Mouse (Mus musculus) cerebellum, postnatal 4 days (tissue): ENCODE results near the gene Camta1.
A peak's percentile ranks its signal among the peaks of the same experiment; 100 is the strongest.

Experiments used
- DNase-seq, 2 experiments: peaks; one replicate each; pipeline ENCODE4 v3.0.0; 2022; ENCODE audit warnings: low spot score in 2 of 2, mixed read lengths in 1 of 2

Camta1 gene

DNA sequence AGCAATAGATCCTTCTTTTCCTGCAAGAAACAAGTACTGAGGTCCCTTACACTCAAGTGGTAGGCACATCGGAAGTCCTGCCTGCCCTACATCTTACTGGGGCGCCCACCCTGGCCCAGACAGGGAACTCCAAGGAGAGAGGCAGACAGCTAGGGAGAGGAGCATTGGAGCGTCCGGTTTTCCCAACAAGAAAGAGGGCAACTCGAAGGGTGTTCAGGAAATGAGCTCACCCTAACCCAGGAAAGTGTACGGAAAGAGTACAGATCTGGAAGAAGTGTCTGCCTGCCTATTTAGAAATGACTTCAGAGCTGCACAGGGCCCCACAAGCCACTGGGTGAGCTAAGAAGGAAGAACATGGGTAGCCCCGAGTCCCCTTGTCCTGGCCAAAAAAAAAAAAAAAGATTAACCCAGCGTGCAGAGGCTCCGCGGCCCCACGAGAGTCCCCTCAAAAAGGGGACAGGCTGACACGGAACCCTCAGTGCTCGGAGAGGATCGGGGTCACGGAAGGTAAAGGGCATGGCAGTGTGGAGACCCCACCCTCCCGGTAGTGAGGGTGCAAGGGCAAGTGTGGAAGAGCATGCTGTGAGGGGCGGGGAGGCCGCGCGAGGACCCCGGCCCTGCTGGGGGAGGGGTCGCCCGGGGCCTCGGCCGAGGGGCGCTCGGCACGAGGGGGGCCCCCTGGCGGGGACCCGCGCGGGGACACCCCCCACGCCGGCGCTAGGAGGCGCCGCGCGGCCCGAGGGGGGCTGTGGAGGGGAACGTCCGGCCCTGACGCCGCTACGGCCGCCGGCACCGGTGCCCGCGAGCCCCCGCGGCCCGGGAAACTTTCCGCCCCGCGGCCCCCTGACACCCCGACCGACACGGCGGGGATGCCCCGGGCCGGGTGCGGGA lies 990 bp downstream of the Camta1 start:
- DNase-seq: peak in 1 of 2 experiments; percentile 37

DNA sequence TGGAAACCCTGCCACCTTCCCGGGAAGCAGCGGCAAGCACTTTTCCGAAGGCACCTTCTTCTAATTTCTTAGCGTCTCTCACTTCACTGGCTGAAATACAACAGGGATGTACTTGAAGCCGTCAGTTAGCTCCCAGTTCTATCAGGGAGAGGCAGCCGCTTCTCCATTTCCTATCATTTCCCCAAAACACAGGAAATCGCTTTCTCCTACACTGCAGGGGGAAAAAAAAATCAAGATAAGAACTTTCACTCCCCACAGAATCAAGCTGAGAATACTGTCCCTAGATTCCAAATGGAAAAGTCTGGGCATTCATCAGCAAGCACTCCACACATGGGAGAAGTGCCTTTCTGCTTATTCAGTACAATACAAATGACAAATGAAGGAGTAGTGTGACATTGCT lies 2.4 kb downstream of the Camta1 start:
- no peak for DNase-seq

DNA sequence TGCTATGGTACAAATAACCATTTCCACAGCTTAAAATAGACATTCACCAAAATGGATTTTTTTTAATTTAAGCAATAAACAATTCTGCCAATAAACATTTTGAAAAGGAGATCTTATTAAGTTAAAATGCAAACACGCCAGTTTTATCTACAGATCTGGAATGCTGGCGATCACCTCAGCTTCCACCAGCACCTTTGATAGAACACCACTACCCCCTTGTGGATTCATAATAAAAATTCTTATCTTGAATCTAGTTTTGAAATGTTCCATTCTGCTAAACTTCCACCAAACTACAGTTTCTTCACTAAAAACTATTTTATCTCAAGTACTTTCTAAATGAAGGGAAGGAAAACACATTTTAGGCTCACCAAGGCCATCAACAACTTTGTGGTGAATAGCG lies 7.7 kb downstream of the Camta1 start:
- DNase-seq: no peak

DNA sequence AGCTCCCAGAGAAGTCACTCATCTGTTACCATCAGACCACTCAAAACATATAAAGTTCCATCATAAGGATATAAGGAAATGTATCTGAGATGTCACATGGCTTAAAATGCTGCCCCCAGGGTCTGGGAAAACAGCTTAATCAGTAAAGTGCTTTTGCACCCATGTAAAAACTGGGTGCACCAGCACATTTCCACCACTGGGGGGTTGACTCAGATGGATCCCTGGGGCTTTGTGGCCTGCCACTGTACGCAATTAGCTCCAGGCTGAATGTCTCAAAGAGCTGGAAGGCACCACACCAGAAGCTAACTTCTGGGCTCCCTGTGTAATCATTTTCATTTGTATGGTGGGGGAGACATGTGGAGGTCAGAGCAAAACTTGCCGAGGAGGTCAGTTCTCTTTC lies 10.5 kb downstream of the Camta1 start:
- DNase-seq: peak in 1 of 2 experiments; percentile 24

DNA sequence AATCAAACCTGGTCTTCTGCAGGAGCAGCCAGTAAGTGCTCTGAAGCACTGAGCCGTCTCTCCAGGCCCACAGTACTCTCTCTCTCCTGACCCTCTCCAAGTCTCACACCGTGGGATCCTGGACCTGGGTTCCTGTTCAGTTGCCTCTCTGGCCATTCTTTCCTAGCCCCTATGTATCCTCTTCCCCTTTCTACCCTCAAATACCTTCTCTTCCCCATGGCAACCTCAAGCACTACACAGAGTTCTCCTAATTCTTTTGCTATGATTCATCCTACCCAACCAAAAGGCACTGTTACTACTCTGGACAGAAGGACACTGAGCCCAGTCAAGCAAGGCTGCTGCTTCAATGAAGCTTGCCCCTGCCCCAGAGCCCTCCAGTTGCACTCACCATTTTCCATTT lies 19.1 kb downstream of the Camta1 start:
- DNase-seq: no peak

DNA sequence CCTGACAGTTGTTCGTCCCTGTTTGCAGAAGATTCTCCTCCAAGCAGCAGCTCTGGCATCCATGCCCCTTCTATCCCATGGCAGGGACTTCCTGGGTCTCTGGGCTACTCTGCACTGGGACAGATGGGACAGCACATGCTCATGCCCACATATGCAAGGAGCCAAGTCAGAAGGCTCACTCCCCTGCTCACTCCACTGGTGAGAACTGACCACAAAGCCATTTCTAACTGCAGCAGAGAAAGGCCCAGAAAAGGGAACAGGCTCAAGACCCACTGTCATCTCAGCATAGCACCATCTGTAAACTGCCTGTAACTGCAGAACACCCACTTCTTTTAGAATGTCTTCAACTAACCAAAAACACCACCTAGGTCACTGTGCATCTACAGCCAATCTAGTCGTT lies 23.2 kb downstream of the Camta1 start:
- DNase-seq: no peak

DNA sequence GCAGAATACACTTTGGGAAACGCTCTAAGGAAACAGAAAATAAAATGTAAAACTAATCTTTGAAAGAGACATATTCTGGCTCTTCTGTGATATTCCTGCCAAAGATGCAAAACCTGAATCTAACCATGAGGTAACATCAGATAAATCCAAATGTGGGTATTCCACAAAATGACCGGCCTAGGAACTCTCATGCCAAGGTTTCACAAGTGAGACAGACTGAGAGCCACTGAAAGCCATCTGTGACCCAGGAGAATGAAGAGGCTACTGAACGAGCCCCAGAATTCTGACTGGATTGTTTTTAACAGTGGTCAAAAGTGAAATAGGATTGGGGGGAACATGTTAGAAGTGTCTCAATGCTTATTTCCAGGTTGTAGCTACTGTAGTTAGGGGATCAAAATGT lies 25.8 kb downstream of the Camta1 start:
- no peak for DNase-seq

DNA sequence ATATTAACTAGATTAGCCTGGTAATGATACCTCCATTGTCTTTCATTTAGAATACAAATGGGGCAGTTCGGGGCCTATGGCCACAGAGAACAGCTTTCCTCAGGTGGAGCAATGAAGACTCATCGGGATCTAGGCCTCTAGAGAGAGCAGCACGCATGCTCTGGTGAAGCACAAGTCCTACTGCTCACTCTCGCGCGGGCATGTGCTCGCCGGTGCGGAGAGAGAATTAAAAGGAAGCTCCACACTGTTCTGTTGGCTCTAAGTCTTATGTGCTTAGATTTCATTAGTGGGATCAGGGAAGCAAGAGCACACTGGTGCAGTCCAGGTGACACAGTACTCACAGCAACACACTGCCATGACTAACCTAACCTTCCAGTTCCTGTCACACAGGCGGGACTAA lies 27.1 kb downstream of the Camta1 start:
- DNase-seq: no peak

DNA sequence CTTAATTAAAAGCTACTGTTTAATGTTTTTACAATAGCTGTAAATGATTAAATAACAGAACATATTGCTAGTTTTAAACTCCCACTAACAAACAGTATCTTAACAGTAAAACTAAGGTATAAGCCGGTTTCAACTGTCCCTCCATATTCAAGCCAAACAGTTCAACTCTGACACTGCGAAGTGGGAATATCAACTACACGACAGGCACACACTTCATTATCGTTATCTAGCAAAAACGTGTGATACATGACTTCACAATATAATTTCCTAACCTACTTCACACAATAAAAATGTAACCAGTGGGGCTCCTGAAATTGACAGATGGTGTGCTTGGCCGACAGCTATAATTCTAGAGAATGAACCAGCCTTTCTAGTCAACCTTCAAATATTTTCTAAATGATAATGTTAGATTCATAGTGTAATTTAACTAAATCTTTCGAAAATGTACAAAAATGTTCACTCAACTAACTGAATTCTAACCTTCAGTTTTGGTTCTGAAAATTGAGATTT lies 27.7 kb downstream of the Camta1 start:
- DNase-seq: no peak

DNA sequence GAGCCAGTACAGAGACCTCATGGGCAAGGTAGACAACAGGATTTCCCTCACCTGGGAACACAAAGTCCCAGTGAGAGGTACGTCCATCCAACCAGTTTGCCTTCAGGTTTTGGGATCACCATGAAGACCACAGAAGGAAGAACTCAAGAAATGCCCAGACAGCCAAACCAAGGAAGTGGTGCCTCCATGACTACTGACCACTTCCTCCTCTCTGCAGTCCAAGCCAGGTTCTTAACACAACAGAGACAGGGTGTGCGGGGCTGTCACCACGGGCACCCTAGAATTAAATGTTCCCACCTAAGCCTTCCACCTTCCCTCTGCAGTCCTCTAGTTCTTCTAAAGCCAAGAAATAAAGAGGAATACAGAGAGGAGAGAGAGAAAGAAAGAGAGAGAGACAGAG lies 33.8 kb downstream of the Camta1 start:
- no peak for DNase-seq

DNA sequence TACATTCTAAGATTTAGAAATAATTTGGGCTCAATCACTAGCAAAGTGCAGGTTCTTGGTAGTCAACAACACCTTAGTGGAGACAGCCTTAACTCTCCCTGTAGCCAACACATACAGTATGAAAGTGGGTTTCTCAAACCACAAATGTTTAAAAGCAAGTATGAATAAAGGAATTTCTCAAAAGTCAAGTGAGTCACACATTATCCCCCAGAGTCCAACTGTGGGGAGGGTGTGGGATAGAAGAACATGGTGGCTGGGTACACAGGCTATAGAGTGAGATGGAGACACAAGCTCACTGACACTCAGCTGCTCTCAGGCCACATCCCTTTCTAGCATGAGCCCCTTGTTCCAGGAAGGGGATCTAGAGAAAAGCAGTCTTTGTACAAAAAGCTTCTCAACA lies 34.3 kb downstream of the Camta1 start:
- DNase-seq: no peak

DNA sequence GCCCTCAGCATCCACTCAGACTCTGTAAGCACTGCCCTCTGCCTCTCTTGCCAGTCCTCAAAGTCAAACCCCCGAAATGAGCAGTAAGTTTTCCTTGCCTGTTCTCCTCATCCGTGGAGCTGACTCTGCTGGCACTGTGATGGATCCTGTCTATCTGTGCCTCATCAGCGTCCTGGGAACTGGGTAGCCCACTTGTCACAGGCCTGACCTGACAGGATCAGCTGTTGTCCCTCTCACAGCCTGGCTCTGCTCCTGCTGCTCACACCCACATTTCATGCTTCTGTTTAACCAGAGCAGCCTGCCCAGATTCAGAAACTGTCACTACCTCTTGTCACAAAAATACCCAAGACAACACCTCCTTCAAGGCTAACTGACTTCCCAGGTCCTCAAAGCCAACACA lies 37.7 kb downstream of the Camta1 start:
- no peak for DNase-seq

DNA sequence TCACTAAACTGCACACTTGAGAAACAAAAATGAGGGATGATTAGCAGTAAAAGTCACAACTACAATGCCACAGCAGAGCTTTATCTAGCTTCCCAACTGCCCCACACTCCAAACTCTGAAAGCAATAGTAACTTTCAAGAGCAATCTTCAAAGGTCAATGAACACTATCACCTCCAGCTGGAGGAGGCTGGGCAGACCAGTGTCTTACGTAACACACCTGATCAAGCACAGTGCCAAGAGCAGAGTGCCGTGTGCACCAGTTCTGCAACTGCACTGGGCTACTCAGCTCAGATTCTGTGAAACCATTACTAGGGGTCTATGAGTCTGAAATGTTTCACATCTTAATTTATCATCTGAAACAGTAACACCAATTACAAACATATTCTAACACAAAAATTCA lies 38.7 kb downstream of the Camta1 start:
- DNase-seq: no peak

DNA sequence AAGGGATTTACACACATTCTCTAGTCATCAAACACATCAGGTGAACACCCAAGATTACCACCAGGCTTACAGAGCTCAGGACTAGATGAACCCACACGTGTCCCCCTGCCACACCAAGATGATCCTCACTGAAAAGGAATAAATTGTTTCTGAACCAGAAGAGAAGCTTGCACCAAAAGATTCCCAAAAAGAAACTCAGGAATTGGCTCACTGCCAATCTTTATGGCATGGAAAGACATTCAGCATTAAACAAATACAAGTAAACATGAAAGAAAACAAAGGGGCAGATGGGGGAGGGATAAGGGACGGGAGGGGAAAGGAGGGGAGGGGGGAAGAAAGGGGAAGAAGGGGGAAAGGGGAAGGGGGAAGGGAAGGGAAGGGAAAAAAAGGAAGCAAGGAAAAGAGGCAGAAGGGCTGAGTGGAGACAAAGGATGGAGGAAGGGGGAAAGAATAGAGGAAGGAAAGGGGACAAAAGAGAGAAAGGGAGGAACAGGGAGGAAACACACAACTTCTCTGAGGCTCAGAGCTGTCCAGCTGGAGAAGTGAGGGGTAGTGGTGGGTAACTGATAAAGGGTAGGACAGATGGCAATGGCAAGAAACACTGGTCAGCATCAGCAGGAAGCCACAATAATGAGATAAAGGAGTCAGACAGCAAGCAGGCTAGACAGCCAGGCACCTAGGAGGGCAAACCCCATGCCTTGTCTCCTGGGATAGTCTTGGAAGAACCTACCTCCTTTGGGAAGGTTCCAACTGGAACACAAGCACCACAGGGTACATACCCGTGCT lies 43.5 kb downstream of the Camta1 start:
- no peak for DNase-seq

DNA sequence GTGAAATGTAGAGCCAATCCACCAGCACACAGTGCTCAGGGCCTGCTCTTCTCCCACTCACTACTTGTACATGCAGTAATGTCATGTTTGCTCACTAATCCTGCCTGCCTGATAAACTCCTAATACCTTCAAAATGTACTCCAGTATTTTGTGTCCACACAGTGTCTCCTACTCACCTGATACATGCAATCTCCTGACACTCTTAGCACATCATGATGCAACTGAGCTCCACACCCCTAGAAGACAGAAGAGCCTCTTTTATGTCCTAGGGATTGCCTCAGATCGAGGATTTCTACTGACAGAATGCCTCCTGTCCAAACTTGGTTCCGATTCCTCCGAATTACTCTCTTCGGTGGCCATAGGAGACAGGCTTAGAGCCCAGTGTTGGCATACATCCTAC lies 48.0 kb downstream of the Camta1 start:
- DNase-seq: no peak

DNA sequence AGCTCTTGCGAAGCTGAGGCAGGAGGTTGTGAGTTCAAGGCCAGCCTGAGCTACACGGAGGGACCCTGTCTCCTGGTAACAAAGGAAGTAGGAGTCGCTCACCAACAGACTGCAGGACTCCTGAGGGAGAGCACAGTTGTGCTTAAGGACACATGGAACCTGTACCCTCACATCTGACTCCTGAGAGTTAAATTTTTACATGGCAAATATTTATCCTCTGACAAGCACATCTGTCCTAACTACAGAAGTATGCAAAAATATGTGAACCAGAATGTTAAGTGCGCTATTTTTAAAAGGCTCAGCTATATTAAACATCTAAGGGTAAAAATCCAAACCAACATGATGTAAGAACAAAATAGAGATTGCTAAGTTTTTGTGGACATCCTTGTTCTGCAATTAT lies 56.0 kb downstream of the Camta1 start:
- no peak for DNase-seq

DNA sequence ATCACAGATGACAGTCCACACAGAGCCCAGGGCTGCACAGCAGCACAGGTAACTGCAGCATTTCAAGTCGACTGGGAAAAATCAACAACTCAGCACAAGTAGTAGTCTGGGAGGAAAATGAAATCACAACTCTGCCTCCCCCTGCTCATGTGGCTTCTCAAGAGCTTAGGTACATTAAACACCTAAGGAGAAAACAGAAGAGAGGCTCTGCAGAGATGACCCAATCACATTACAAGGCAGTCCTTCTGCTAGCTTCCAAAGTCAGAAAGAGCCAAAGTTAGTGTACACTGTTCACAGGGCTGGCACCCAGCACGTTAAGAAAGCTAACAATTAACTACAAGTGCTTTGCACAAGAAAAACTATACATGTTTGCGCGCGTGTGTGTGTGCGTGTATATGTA lies 56.6 kb downstream of the Camta1 start:
- no peak for DNase-seq

DNA sequence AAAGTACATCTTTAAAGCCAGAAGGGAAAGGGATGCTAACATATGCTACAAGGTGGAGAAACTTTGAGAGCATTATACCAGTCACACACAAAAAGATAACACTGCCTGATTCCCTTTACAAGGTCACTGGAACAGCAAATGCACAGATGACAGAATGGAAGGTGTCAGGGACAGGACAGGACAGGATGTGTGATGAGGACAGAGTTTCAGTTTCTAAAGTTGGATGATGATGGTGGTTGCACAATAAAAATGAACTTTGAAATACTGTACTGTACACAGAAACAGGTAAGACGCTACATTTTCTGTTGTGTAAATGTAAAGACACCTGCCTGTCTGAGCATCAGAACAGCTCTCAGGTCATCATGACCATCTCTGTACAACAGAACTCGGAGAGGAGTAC lies 57.5 kb downstream of the Camta1 start:
- no peak for DNase-seq

DNA sequence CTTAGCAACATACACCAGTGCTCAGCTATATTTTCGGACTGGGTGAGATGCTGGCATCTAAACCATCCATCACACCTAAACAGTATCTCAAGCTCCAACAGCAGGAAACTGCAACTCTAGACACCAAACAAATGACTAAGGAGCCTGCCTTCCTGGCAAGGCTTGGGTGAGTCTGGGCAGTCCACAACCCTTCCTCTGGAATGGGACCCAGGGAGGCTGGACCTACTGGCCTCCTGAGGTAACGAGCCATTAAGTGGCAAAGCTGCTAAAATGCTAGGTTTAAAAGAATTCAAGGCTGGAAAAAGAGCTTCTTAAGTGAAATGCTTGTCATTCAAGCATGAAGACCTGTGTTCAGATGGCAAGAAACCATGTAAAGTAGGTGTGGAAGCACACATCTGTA lies 63.0 kb downstream of the Camta1 start:
- DNase-seq: no peak

DNA sequence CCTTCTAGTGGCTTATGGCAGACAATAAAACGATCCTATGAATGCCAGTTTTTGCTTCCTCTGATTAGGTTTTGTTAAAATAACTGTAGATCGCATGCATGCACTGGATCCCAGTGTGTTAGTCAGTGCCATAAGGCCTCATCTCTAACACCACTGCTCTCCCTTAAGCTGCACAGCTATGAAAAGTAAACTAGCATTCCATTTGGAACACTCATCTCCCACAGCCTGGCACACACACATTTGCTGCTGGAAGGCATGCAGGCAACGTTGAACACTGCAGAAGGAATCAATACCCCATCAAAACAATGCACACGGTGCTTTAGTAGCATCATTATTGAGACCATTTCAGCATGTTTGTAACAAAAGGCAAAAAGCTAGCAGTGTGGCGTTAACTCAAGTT lies 68.0 kb downstream of the Camta1 start:
- DNase-seq: no peak

DNA sequence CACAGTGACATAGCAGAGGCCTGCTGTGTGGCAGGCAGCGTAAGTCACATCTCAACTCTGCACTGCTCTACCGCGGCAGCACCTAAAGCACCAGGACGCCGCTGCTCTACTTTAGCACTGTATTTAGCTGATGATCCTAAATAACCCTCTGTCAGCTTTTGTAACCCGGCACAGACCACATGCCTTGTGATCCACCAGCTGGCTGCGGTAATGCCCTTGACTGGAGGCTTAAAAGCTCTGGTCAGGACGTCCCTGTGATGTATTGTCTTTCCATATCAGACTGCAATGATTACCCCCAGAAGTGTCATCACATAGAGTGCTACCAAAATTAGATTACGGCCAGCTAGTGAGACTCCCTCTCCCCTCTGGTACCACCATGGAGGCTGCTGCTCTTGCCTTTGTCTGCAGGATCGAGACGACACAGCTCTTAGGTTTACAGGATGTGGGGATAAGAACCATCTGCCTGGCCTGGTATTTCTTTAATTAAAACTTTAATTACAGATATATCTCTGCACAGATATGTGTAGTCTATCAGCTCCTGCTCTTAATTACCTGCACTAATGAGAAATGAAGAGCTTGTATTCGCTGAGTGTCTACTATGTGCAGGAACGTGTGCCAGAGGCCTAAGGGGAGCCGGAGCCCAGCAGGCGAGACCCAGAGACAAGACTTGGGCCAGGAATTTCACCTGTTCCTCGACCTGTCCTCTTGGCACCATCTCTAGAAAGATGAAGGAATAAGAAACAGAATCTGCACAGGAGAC lies 74.5 kb downstream of the Camta1 start:
- no peak for DNase-seq

DNA sequence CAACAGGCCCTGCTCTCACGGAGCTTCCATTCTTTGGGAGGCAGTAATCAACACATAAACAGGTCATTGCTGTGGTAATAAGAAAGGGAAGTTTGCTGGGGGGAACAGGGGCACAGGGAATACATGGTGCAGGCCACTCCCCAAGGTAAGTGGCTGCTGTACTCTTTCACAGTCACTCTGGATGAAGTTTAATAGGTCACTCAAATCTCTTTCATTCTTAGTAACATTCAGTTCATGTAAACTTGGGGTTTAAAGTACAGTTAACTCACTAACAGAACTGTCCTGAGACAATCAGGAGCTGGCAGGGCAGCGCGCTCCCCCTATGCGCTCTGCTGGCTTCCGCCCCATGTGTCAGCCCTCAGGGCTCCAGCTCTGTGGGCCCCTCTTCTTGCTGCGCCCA lies 81.2 kb downstream of the Camta1 start:
- no peak for DNase-seq
